Mouse (Mus musculus): ENCODE data around the gene Purb.
A peak's percentile ranks its signal among the peaks of the same experiment; 100 is the strongest.
"Not testable (repeated sequence)": the region's sequence is repeated elsewhere in the genome, so short reads cannot be mapped to it uniquely, and the experiment has no call there.

Purb gene

DNA sequence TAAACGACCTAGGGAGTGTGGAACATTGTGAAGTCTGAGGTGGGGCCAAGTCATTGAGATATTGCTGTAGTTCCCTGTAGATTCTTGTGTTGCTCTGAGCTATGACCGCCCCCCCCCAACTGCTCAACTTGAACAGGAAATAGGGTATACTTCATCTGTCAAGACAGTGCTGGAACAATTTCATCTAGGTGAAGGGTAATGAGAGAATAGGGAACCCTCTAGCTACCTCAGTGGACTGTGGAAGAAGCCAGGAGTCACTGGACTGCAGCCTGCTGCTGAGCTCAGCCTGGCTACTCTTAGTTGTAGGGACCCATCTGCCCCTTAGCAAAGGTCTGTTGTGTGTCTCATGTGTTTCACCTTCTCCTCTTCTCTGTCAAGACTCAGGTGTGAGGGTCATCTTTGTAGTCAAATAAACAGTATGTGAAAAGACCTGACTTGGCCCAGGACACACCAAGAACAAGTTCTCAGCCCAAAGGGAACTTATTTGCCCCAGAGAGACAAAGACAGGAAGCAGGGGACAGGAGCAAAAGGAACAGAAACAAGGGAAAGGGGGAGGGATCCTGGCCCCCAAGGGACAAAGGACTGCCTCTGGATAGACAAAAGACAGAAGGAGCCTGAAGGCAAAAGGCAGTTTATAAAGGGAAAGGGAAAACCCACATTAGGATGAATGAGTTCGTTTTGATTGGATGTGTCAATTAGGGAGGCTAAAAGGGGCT lies 8.7 kb upstream of the Purb start:
- no peak for DNase-seq (ENCODE audit: low spot score)

DNA sequence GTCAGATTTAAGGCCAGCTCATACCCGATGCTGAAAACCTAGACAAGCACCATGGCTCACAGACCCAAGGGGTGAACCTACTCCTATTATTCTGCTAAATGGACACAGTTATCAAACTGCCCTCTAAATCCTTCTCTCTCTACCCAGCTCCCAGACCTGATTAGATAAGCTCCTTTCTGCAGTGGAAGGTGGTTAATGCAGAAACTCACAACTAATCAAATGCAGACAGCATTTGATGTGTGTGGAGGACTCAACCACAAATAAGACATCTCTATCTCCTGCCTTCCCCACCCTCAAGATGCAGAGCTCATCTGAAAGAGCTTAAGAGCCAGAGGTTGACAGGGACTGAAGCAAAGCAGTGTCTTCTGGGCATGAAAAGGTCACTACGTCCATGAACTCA lies 7.4 kb upstream of the Purb start:
- no peak for DNase-seq (ENCODE audit: low spot score)

DNA sequence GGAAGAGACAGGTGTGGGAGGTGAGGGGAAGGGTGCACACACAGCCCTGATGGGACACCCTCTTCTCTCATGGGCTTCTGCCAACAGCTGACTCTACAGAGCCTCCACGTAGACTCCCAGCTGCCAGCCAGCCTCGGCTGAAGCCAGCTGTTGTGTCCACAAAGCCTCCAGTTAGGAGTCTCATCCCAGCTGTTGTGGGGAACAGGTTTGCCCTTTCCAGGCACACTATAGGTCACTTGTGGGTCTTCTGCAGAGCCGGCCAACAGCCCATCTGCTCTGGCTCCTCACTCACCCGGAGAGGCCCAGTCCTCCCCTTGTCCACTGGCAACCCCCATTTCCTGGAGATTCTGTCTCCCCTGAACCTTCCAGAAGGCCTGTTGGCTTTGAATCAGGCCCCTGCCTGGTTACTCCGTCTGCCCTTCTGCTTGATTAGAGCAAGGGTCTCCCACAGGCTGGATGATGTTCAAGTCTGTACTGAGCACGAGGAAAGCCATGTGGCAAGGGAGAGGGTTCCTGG lies 6.0 kb upstream of the Purb start:
- DNase-seq (ENCODE audit: low spot score) = no peak

DNA sequence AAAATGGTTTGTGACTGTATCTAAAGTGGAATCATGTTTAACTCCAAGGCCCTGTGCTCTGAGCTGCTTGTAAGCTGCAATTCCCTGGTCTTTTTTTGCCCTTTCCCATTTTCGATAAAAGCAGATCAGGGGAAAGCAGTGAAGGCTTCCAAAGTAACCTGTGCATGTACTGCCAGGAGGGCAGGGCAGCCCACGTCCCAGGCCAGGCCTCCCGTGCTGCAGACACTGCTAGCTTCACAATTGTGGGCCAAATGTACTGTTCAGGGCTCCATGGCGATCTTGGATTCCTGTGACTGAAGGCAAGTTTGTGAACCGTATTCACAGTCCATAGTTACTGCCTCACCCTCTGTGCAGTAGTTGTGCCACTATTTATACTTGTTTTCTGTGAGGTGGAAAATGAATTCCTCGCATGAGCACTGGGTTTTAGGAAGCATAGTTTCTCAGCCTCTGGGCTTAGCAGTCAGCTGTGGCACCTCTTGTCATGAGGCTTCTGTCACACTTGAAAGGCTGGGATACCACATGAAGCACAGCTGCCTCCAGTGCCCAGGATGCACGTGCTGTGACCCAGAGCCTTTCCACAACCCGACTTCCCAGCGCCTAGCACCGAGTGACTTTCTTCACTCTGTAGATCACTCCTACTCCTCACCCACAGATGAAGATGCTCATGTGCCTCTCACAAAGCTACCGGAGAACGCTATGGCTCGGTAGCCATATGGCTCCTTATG lies 5.1 kb upstream of the Purb start:
- DNase-seq (ENCODE audit: low spot score) = no peak

DNA sequence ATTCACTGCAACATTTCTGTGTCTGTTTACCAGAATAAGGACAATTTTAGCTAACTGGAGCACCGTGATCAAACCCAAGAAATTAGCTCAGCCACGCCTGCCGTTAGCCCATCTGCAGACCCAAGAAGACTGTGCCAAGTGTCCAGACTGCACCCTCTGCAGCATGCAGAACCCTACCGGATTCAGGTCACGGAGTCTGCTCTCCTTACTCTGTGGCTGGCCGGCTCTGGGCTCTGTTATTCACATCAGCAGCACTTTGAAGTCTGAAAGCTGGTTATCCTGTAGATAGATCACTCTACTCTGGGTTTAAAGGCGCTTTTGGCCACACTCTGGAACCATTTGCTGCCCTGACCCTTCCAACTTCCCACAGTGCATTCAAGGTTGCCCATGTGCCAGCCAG lies 4.5 kb upstream of the Purb start:
- no peak for DNase-seq (ENCODE audit: low spot score)

DNA sequence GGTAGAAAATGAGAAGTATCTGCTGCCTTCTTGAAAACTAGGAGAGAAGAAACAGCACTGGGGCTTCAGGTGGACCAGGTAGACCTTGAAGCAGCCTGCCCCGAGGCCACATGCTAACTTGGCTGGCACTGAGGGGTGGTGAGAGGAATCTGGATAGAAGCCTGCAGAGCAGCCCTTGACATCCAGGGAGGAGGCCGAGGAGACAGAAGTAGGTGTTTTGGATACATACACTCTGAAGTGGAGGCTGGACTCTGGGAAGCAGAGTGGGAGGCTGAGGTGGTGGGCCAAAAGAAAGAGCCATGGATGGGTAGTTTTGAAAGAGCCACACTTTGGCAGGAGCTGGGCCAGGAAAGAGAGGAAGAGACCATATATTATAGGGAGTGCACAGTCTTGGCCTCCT lies 3.5 kb upstream of the Purb start:
- DNase-seq (ENCODE audit: low spot score) = no peak

DNA sequence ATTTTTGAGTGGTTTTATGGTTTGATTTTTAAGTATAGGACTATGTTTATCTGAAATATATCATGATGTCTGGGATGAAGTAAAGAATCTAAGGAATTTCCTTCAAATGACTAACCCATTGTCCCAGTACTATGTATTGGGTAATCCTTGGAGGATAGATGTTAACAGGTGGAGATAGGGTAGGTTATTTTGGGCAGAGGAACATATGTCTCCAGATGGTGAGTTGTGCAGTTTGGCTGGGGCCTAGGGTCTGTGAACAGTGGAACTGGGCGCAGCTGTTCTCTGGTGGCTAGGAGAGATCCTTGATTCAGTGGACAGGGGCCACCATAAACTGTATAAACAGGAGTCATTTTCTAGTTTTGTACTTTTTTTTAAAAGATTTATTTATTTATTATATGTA lies 1.6 kb upstream of the Purb start:
- no peak for DNase-seq (ENCODE audit: low spot score)

DNA sequence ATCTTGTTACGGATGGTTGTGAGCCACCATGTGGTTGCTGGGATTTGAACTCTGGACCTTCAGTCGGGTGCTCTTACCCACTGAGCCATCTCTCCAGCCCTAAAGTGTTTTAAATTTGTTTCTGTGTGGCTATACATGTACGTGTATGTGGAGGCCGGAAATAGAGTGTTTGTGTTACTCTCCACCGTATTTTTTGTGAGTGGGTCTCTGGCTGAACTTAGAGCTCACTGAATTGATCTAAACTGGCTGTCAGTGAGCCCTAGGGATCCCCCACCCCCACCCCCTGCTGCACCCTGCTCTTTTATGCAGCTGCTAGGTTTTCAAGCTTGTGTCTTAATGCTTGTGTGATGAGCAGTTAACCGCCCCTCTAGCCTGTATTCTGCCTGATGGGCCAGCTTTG lies 1.2 kb upstream of the Purb start:
- DNase-seq (ENCODE audit: low spot score) = no peak

DNA sequence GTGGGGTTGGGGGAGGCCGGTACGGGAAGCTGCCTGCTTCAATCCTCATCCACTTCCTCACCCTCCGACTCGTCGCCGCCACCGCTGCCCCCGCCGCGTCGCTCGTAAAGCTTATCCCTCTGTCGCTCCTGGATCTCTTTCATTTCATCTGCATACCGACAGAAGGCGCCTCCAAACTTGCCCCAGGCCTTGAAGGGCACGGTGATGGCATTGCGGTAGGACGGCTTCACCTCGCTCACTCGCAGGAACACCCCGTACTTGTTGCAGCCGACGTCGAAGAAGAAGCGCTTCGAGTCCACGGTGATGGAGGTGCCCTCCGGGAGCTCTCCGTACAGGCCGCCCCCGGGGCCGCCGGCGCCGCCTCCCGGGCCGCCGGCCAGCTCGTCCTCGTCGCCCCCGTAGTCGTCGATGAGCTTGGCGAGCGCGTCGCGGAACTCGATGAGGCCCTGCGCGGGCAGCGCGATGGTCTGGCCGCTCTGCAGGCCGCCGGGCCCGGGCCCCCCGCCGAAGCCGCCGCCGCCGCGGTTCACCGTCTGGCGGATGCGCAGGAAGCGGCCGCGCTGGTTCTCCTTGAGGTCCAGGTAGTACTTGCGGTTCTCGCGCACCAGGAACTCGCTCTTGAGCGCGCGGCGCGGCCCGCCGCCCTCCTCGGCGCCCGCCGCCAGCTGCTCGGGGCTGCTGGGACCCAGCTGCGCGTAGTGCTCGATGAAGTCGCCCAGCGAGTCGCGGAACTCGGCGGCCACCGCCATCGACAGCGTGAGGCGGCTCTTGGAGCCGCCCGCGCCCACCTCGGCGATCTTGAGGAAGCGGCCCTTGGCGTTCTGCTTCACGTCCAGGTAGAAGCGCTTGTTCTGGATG lies 614 bp downstream of the Purb start:
- DNase-seq (ENCODE audit: low spot score) = peak; percentile 19

DNA sequence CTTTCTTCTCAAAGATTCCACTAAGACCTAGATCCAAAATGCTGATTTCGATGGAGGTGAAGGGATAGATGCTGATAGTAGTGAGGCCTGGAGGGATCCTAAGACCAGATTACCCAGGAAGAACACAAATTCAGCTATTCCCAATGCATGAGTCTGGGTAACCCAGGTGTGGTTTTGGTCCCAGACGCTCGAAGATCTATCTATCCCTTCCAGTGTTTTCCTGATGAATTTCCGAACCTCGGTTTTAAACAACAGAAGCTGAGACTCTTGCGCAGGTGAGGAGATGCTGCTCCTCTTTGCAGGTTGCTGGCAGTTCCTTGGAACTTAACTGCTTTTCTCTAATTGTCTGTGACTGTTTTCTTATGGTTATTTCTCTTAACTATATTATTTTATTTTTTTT lies 1.3 kb downstream of the Purb start:
- DNase-seq (ENCODE audit: low spot score) = no peak

DNA sequence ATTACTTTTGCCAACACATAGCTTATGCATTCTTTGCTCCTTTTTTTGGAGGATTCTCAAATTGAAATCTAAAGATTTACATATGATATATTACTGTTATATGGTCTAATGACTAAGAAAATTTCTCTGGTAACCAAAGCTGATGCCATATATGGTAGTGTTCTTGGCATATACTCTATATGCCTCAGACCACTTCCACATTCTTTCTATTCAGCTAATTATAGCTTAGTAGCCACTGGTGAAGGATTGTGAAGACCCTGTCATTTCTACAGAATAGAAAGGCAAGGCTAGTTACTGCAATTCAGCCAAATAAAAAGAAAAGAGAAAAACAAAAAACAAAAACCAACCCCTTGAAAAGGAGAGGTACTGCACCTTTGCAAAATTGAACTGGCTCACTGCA lies 3.6 kb downstream of the Purb start:
- no peak for DNase-seq (ENCODE audit: low spot score)

DNA sequence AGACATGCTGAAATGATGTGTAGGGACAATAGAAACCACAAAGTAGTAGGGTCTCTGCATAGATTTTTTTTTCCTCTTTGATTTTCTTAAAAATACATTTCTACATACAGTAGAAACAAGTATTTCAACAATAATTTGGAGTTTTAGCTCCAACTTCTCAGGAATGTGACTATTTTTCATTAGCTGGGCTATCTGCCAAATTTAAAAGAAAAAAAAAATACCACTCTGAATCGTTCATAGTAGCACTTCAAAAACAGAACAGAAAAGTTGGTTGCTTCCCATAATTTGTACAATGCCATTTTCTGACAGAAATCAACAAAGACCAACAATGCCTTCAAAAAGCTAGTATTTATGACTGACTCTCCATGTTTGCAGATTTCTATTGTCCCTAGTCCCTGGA lies 4.2 kb downstream of the Purb start:
- DNase-seq (ENCODE audit: low spot score) = no peak

DNA sequence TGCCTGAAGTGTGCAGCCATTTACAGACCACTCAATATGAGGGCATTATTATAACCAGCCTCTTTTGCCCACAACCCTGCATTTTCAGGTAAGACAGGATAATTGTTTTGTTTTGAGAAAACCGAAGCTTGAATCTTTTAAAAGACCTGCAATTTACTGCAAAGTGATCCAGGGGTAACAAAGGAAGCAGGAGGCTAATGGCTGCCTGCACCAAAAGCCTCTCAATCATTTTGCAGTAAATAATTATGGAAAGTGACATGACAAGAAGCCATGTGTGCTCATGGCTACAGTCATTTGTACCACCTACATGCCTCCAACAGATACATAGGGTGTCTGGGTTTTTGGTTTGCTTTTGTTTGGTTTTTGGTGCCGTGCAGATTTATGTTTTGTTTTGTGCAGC lies 4.7 kb downstream of the Purb start:
- no peak for DNase-seq (ENCODE audit: low spot score)

DNA sequence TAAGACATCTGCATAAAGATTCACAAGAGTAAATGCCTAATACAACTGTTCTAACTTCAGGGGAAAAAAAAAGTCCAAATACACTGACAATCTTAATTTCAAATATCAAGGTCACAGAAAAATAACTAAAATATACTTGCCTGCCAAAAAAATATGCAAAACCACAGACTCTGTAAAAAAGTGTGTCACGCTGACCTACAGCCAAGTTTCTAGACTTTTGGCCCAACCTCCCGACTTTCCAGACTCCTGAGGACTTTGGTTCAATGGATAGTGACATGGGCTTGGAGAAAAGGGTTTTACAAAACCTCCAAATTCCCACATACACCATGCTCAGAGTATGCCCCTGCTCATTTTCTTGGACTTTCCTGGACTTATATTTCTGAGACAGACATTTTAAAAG lies 7.2 kb downstream of the Purb start:
- peak; percentile 47 for DNase-seq (ENCODE audit: low spot score)

DNA sequence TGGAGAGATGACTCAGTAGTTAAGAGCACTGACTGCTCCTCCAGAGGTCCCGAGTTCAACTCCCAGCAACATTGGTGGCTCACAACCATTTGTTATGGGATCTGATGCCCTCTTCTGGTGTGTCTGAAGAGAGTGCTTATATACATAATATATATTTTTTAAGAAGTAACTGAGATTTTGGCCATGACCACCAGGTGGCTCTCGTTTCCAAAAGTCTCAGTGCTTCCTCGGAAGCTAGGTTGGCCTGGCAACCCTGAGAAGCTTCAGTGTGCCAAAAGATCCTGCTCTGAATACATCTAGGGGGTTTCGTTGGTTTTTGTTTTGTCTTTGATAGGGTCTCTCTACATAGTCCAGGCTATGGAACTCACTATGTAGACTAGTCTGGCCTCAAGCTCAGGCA lies 10.6 kb downstream of the Purb start:
- no peak for DNase-seq (ENCODE audit: low spot score)

DNA sequence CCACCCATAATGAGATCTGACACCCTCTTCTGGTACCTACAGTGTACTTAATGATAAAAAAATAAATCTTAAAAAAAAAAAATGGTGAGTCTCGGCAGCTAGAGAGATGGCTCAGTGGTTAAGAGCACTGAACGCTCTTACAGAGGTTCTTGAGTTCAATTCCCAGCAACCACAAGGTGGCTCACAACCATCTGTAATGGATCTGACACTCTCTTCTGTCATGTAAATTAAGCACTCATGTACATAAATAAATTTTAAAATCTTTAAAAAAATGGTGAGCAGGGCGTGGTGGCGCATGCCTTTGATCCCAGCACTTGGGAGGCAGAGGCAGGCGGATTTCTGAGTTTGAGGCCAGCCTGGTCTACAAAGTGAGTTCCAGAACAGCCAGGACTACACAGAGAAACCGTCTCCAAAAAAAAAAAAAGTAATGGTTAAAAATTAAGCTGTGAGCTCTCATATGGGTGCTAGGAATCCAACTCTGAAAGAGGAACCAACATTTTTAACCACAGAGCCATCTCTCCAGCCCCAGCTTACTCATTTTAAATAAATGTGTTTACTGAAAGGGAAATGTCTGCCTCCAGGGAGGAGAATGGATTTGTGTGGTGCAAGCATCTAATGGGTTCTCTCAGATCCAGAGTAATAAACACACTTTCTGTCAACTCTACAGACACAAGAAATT lies 12.4 kb downstream of the Purb start:
- DNase-seq (ENCODE audit: low spot score) = no peak

DNA sequence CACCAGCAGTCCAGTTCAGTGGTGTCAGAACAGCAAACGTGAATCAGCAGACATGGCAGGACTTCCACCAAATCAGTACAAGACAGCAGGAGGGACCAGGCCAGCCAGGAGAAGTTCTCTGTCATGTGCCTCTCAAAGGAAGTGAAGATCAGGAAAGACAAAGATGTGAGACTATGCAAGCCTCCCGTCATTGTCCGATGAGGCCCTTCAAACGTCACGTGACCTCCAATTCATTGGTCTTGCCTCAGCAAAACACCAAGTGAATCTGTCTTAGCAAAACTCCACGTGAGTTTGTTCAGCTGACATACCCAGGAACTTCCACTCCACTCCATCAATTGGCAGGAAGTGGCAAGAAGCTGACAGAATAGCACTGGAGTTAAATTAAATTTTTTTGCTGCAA lies 19.6 kb downstream of the Purb start:
- no peak for DNase-seq (ENCODE audit: low spot score)

DNA sequence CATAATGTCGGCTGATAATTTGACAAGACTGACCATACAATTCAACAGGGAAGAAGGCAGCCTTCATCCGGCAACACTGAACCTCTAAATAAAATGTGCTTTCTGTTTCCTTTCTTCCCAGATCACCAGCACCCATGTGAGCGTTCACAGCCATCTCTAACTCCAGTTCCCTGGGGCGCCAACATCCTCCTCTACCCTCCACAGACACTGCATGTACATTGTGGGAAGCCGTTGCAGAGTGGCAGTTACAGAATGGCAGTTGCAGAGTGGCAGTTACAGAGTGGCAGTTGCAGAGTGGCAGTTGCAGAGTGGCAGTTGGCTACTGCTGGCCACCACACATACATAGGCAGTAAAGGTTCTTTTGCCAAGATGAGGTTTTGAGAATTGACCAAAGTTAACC lies 27.6 kb downstream of the Purb start:
- not testable (repeated sequence) for DNase-seq (ENCODE audit: low spot score)

DNA sequence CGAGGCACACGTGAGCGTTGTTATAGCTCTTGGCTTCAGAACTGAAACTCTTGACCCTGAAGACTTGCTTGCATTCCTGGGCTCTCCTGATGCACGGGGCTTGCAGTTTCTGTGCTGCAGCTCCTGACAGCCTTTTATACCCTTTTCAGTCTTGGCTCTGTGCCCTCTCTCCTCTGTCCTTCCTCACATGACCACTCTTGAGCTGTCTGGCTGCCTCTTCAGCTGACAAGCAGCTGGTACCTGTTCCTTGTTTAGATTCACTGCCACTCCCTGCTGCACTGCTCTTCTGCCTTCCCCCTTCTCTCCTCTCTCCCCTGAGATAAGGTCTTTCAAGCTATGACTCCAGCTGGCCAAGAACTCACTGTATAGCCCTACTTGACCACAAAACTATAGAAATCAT lies 28.2 kb downstream of the Purb start:
- no peak for DNase-seq (ENCODE audit: low spot score)

DNA sequence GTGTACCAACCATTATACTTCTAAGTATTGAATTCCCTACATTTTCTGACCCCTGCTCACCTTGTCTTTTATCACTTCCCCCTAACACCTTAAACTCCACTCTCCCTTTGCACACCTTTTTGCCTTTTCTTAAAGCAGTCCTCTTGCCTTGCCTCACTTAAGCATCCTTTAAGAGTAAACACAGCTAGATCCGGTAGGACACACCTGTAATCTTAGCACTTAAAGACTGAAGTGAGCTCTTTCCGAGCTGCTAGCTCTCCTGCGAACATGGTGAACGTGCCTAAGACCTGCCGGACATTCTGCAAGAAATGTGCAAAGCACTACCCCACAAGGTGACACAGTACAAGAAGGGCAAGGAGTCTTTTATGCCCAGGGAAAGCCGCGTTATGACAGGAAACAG lies 29.8 kb downstream of the Purb start:
- DNase-seq (ENCODE audit: low spot score) = no peak

DNA sequence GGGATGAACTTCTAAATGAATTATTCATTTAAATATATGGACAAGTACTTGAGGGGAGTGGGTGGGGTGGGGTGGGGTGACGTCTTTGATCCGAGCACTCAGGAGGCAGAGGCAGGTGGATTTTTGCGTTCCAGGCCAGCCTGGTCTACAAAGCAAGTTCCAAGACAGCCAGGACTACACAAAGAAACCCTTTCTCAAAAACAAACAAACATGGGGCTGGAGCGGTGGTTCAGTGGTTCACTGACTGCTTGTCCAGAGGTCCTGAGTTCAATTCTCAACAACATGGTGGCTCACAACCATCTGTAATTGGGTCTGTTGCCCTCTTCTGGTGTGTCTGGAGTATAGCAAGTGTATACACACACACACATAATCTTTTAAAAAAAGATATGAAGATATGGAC lies 30.3 kb downstream of the Purb start:
- no peak for DNase-seq (ENCODE audit: low spot score)
